ENCODE assay signal across 19 mouse cellular contexts in the genomic region with DNA sequence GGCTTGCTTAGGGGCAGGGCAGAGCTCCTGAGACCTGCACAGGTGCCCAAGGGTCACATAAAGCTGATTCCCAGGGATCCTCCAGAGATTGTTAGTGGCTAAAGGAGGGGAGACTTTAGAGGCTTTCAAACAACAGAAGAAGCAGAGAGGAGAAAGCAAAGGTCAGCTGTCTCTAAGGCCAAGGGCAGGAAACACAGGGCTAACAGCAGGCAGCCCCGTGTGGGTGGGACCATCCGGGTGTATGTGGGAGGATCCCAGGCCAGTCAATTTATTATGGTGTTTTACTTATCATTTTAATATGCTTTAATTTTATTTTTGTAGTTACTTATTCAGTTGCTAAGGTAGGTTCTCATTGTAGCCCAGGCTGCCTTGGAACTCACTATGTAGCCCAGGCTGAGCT.
DNase-seq lines count a peak whose midpoint lies in the region; ATAC-seq lines count a peak whose summit lies in the region.
"Had no signal": no experiment of that assay in that cellular context is flagged by ENCODE, and none has a peak within 500 bp of the region (broad histone marks: within the 10 kb centered on the region; RNA-seq: fewer than 3 reads in every experiment).

No protein-coding gene starts in this region.

- 61% methylated on average over 2 of the region's 2 CpGs for WGBS in hindbrain, embryonic 10.5 days
- 84% methylated on average over 2 of the region's 2 CpGs for whole genome bisulfite sequencing in hindbrain, embryonic 13.5 days

- no peak overlapping the region for H3K4me2 ChIP-seq in hindbrain, embryonic 13.5 days
- H3K4me2 ChIP-seq: forebrain, embryonic 15.5 days; heart, embryonic 12.5 days; heart, embryonic 15.5 days; hindbrain, embryonic 15.5 days had no signal

- H3K4me3 ChIP-seq in hindbrain, embryonic 10.5 days: no peak overlapping the region
- H3K4me3 ChIP-seq in hindbrain, embryonic 13.5 days: no peak overlapping the region
- H3K4me3 ChIP-seq: forebrain, embryonic 15.5 days; heart, embryonic 12.5 days; heart, embryonic 15.5 days; hindbrain, embryonic 15.5 days had no signal

- DNase-seq in hindbrain, embryonic 10.5 days (ENCODE audit: low spot score): no peak
- peak; percentile 27 for DNase-seq in kidney, adult 9 months
- no peak for DNase-seq in kidney, postnatal 10 days
- peak; percentile 39 to 56 for DNase-seq in kidney, postnatal 36 days
- no peak for DNase-seq in kidney, adult 8-10 months
- DNase-seq: adrenal gland, postnatal 10 days; cerebellum, adult 18-20 months; cerebellum, adult 9-10 months; cerebellum, postnatal 14 days; gastrocnemius, postnatal 25 days; heart, adult 18-20 months; heart, postnatal 10 days; heart, postnatal 36 days had no signal

- peak overlapping the region; percentile 43; the same call in 1 of the 2 replicates for H3K27ac ChIP-seq in hindbrain, embryonic 10.5 days
- H3K27ac ChIP-seq in hindbrain, embryonic 13.5 days: no peak overlapping the region
- H3K27ac ChIP-seq: forebrain, embryonic 15.5 days; heart, embryonic 15.5 days; hindbrain, embryonic 15.5 days had no signal

- ATAC-seq in hindbrain, embryonic 13.5 days (ENCODE audit: low FRiP score): no peak
- ATAC-seq: CD4-positive, CD25-positive, alpha-beta regulatory T cell, adult 4 months; forebrain, embryonic 15.5 days had no signal

- peaks cover 14% of the 10 kb centered on the region for H3K27me3 ChIP-seq in hindbrain, embryonic 10.5 days (ENCODE audit: insufficient read depth, poor library complexity, severe bottlenecking)
- H3K27me3 ChIP-seq in hindbrain, embryonic 13.5 days: peaks cover 45% of the 10 kb centered on the region
- H3K27me3 ChIP-seq: forebrain, embryonic 15.5 days; hindbrain, embryonic 15.5 days had no signal

- no peaks in the 10 kb centered on the region for H3K9me3 ChIP-seq in hindbrain, embryonic 10.5 days
- no peaks in the 10 kb centered on the region for H3K9me3 ChIP-seq in hindbrain, embryonic 13.5 days
- H3K9me3 ChIP-seq: forebrain, embryonic 15.5 days; heart, embryonic 12.5 days; heart, embryonic 15.5 days; hindbrain, embryonic 15.5 days had no signal

- H3K4me1 ChIP-seq in hindbrain, embryonic 10.5 days (replicated peaks): peaks cover 29% of the 10 kb centered on the region
- H3K4me1 ChIP-seq in hindbrain, embryonic 13.5 days (replicated peaks): peaks cover 21% of the 10 kb centered on the region

- H3K9ac ChIP-seq in hindbrain, embryonic 13.5 days: no peak overlapping the region
- H3K9ac ChIP-seq: forebrain, embryonic 15.5 days; heart, embryonic 12.5 days; heart, embryonic 15.5 days; hindbrain, embryonic 15.5 days had no signal

- no peaks in the 10 kb centered on the region for H3K36me3 ChIP-seq in hindbrain, embryonic 10.5 days
- H3K36me3 ChIP-seq in hindbrain, embryonic 13.5 days: no peaks in the 10 kb centered on the region
- H3K36me3 ChIP-seq: forebrain, embryonic 15.5 days; heart, embryonic 12.5 days; heart, embryonic 15.5 days; hindbrain, embryonic 15.5 days had no signal

Comparison
In these comparisons a context has a peak if more than half of its experiments do, and no peak if none do; other contexts are left out.
1. DNase-seq: peak in kidney, adult 9 months (single experiment) and kidney, postnatal 36 days (2 of 2); none in hindbrain, embryonic 10.5 days (single experiment), kidney, postnatal 10 days (single experiment) and kidney, adult 8-10 months (0 of 2).